Mouse (Mus musculus) embryonic facial prominence, embryonic 15.5 days (tissue): ENCODE data around the gene Arl9. TPM values are rescaled to one million over a fixed set of nuclear protein-coding genes. Genes with fewer than 3 reads are reported as not detected.
A peak's percentile ranks its signal among the peaks of the same experiment; 100 is the strongest.
"Not testable (repeated sequence)": the region's sequence is repeated elsewhere in the genome, so short reads cannot be mapped to it uniquely, and the experiment has no call there.

Experiments
- ATAC-seq: fragments of 200-750 bp; cut with Nextera tagmentation; 2 replicates; pipeline ENCODE4 v1.8.0; 2017; ENCODE audit warnings: low read depth, moderate TSS enrichment; ENCODE audit not compliant: insufficient number of reproducible peaks, low FRiP score, low TSS enrichment
- H3K27ac ChIP-seq: fragments of 300-500 bp; sonication (generic); replicated peaks from 2 replicates; pipeline ENCODE4 v1.5.1; 2015; ENCODE audit warnings: mild to moderate bottlenecking, inconsistent platforms
- H3K27me3 ChIP-seq: fragments of 300-500 bp; sonication (generic); 2 replicates; pipeline ENCODE4 v1.6.1; 2015; ENCODE audit warnings: inconsistent platforms
- H3K36me3 ChIP-seq: fragments of 300-500 bp; sonication (generic); 2 replicates; pipeline ENCODE4 v1.6.1; 2015; ENCODE audit warnings: mild to moderate bottlenecking, inconsistent platforms
- H3K4me1 ChIP-seq: fragments of 300-500 bp; sonication (generic); 2 replicates; pipeline ENCODE4 v1.6.1; 2015; ENCODE audit warnings: inconsistent platforms
- H3K4me2 ChIP-seq: fragments of 300-500 bp; sonication (generic); replicated peaks from 2 replicates; pipeline ENCODE4 v1.6.1; 2015; ENCODE audit warnings: mild to moderate bottlenecking, inconsistent platforms
- H3K4me3 ChIP-seq: fragments of 300-500 bp; sonication (generic); replicated peaks from 2 replicates; pipeline ENCODE4 v1.5.1; 2015; ENCODE audit warnings: mild to moderate bottlenecking, inconsistent platforms
- H3K9ac ChIP-seq: fragments of 300-500 bp; sonication (generic); 2 replicates; pipeline ENCODE4 v1.6.1; 2015; ENCODE audit warnings: inconsistent platforms
- H3K9me3 ChIP-seq: fragments of 300-500 bp; sonication (generic); replicated peaks from 2 replicates; pipeline ENCODE4 v1.6.1; 2016; ENCODE audit warnings: inconsistent platforms
- WGBS: fragments of 180-500 bp; shearing (Covaris S2); methylation state at CpG from one replicate; pipeline ENCODE4 v1.1.7; 2015; 5-methylcytosine and 5-hydroxymethylcytosine counted together
- polyA plus RNA-seq: library from polyadenylated mRNA; unstranded; fragments of >200 nt; fragmentation: Nextera tagmentation; extraction: Ambion mirVana; gene quantifications from 2 replicates; pipeline ENCODE4 v1.2.1, GENCODE M21; 2015

The Arl9 gene
- polyA plus RNA-seq: not detected in 2 replicates

- WGBS: 91% methylated on average over 6 of the region's 6 CpGs
- no peak within 1 kb of the TSS for H3K4me3 ChIP-seq
- peaks cover 18% of the 10 kb centered on the region for H3K36me3 ChIP-seq
- ATAC-seq: no peak
- no peaks in the 10 kb centered on the region for H3K27me3 ChIP-seq
- H3K27ac ChIP-seq: no peak within 1 kb of the TSS
- no peaks in the 10 kb centered on the region for H3K9me3 ChIP-seq
- no peaks in the 10 kb centered on the region for H3K4me1 ChIP-seq
- no peak within 1 kb of the TSS for H3K4me2 ChIP-seq
- no peak within 1 kb of the TSS for H3K9ac ChIP-seq
Measured at GRCm38 (mm10) chr5:77004051-77004821, at the start of gene Arl9. Gene Arl9 (plus strand): TSS chr5:77004055.

GRCm38 (mm10) chr5:76954271-76954900, 49.5 kb upstream of the Arl9 start:
- H3K27ac ChIP-seq: no peak overlapping the region; the same call in 1 of the 2 replicates
- H3K4me2 ChIP-seq: no peak overlapping the region
- ATAC-seq: no peak
- WGBS: 87% methylated on average over 6 of the region's 6 CpGs
- no peak overlapping the region for H3K4me3 ChIP-seq
- H3K36me3 ChIP-seq: peaks cover 37% of the 10 kb centered on the region
- no peaks in the 10 kb centered on the region for H3K27me3 ChIP-seq
- no peaks in the 10 kb centered on the region for H3K9me3 ChIP-seq
- no peak overlapping the region for H3K9ac ChIP-seq
- H3K4me1 ChIP-seq: peaks cover 25% of the 10 kb centered on the region

GRCm38 (mm10) chr5:76955474-76955873, 48.4 kb upstream of the Arl9 start:
- no peak overlapping the region for H3K4me3 ChIP-seq
- no peaks in the 10 kb centered on the region for H3K9me3 ChIP-seq
- H3K4me1 ChIP-seq: peaks cover 15% of the 10 kb centered on the region
- H3K27me3 ChIP-seq: no peaks in the 10 kb centered on the region
- no peak for ATAC-seq
- H3K27ac ChIP-seq: no peak overlapping the region
- H3K36me3 ChIP-seq: peaks cover 43% of the 10 kb centered on the region
- WGBS: 72% methylated on average over 4 of the region's 4 CpGs
- no peak overlapping the region for H3K9ac ChIP-seq
- H3K4me2 ChIP-seq: no peak overlapping the region

GRCm38 (mm10) chr5:76957954-76958353, 45.9 kb upstream of the Arl9 start:
- Histone ChIP-seq H3K27me3 (no peaks in the 10 kb centered on the region), H3K27ac (no peak overlapping the region), H3K4me1 (0 out of 2 replicates have a peak, but pooled peaks cover 6% of the 10 kb centered on the region), H3K9ac (no peak overlapping the region), H3K4me3 (no peak overlapping the region), H3K9me3 (no peaks in the 10 kb centered on the region), H3K36me3 (peaks cover 59% of the 10 kb centered on the region), H3K4me2 (no peak overlapping the region)
- 94% methylated on average over 1 of the region's 1 CpGs for WGBS
- no peak for ATAC-seq

GRCm38 (mm10) chr5:76959587-76959986, 44.3 kb upstream of the Arl9 start:
- Histone ChIP-seq H3K4me3 (no peak overlapping the region), H3K27ac (no peak overlapping the region), H3K27me3 (no peaks in the 10 kb centered on the region), H3K9me3 (no peaks in the 10 kb centered on the region), H3K4me2 (no peak overlapping the region), H3K36me3 (peaks cover 70% of the 10 kb centered on the region), H3K9ac (no peak overlapping the region), H3K4me1 (0 out of 2 replicates have a peak, but pooled peaks cover 4% of the 10 kb centered on the region)
- 75% methylated on average over 5 of the region's 5 CpGs for WGBS
- ATAC-seq: no peak

GRCm38 (mm10) chr5:76962545-76962944, 41.3 kb upstream of the Arl9 start:
- 62% methylated on average over 11 of the region's 11 CpGs for WGBS
- Histone ChIP-seq H3K27me3 (no peaks in the 10 kb centered on the region), H3K36me3 (peaks cover 71% of the 10 kb centered on the region), H3K4me2 (no peak overlapping the region), H3K9ac (no peak overlapping the region), H3K4me1 (no peaks in the 10 kb centered on the region), H3K27ac (no peak overlapping the region), H3K9me3 (no peaks in the 10 kb centered on the region), H3K4me3 (no peak overlapping the region)
- ATAC-seq: no peak

- no peak for ATAC-seq
- H3K27me3 ChIP-seq: no peaks in the 10 kb centered on the region
- no peak overlapping the region for H3K4me2 ChIP-seq
- H3K27ac ChIP-seq: no peak overlapping the region
- WGBS: 89% methylated on average over 3 of the region's 3 CpGs
- no peak overlapping the region for H3K9ac ChIP-seq
- peaks cover 71% of the 10 kb centered on the region for H3K36me3 ChIP-seq
- H3K4me1 ChIP-seq: no peaks in the 10 kb centered on the region
- no peak overlapping the region for H3K4me3 ChIP-seq
- H3K9me3 ChIP-seq: no peaks in the 10 kb centered on the region
Measured at GRCm38 (mm10) chr5:76964651-76965050, 39.2 kb upstream of the Arl9 start.

- ATAC-seq: no peak
Measured at GRCm38 (mm10) chr5:76969250-76969649, 34.6 kb upstream of the Arl9 start.

GRCm38 (mm10) chr5:76971115-76971514, 32.7 kb upstream of the Arl9 start:
- not testable (repeated sequence) for H3K4me3 ChIP-seq, H3K9me3 ChIP-seq, H3K27me3 ChIP-seq, H3K9ac ChIP-seq, ATAC-seq, H3K27ac ChIP-seq, H3K4me2 ChIP-seq
- Histone ChIP-seq H3K4me1 (peaks cover 17% of the 10 kb centered on the region), H3K36me3 (peaks cover 37% of the 10 kb centered on the region)
- 79% methylated on average over 1 of the region's 1 CpGs for WGBS

More at GRCm38 (mm10) chr5:76969250-76969649, 34.6 kb upstream of the Arl9 start:
- Histone ChIP-seq H3K36me3 (peaks cover 51% of the 10 kb centered on the region), H3K9me3 (no peaks in the 10 kb centered on the region), H3K27ac (no peak overlapping the region), H3K4me1 (peaks cover 10% of the 10 kb centered on the region), H3K4me2 (no peak overlapping the region), H3K27me3 (no peaks in the 10 kb centered on the region), H3K9ac (no peak overlapping the region), H3K4me3 (no peak overlapping the region)
- WGBS: 68% methylated on average over 5 of the region's 5 CpGs

GRCm38 (mm10) chr5:76973488-76973887, 30.4 kb upstream of the Arl9 start:
- Histone ChIP-seq H3K27ac (no peak overlapping the region), H3K9me3 (no peaks in the 10 kb centered on the region), H3K36me3 (peaks cover 34% of the 10 kb centered on the region), H3K4me1 (peaks cover 20% of the 10 kb centered on the region), H3K4me2 (peak overlapping the region; percentile 81), H3K4me3 (peak overlapping the region; percentile 97), H3K9ac (peak overlapping the region; percentile 72; the same call in 1 of the 2 replicates), H3K27me3 (no peaks in the 10 kb centered on the region)
- WGBS: 70% methylated on average over 3 of the region's 3 CpGs
- ATAC-seq: no peak

- no peak overlapping the region; the same call in 1 of the 2 replicates for H3K27ac ChIP-seq
- ATAC-seq: no peak; the same call in 1 of the 2 replicates
- H3K36me3 ChIP-seq: peaks cover 34% of the 10 kb centered on the region
- peaks cover 20% of the 10 kb centered on the region for H3K4me1 ChIP-seq
- H3K4me2 ChIP-seq: peak overlapping the region; percentile 81
- peak overlapping the region; percentile 72 for H3K9ac ChIP-seq
- 3% methylated on average over 17 of the region's 17 CpGs for WGBS
- no peaks in the 10 kb centered on the region for H3K9me3 ChIP-seq
- H3K4me3 ChIP-seq: peak overlapping the region; percentile 97
- H3K27me3 ChIP-seq: no peaks in the 10 kb centered on the region
Measured at GRCm38 (mm10) chr5:76974207-76974553, 29.7 kb upstream of the Arl9 start.
